Comparison of ENCODE assay signal across 12 mouse cellular contexts in the genomic region with DNA sequence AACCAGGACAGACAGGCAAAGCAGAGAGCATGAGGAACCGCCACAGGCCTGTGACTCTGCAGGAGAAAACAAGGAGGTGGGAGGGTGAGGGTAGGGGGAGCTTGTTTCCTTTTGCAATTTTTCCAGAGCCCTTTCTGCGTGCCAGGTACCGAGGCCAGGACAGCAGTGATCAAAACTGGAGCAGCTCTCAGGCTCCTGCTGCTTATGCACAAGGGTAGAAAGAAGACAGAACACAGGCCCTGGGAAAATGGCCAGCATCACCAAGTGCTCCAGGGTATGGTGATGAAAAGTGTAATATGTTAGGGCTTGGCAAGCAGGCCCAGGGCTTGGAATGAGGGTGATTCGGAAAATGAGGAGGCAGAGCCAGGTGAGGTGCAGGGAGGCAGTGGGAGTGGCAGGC.
A peak's percentile ranks its signal among the peaks of the same experiment; 100 is the strongest.
DNase-seq lines count a peak whose midpoint lies in the region; ATAC-seq and TF ChIP-seq lines count a peak whose summit lies in the region.
"Had no signal": no experiment of that assay in that cellular context is flagged by ENCODE, and none has a peak within 500 bp of the region (broad histone marks: within the 10 kb centered on the region; RNA-seq: fewer than 3 reads in every experiment).

No protein-coding gene starts in this region.

- WGBS in forebrain, embryonic 14.5 days, result 32% methylated on average over 4 of the region's 4 CpGs
- WGBS in forebrain, embryonic 11.5 days, result 60% methylated on average over 4 of the region's 4 CpGs
- 21% methylated on average over 4 of the region's 4 CpGs for WGBS in heart, postnatal 0 days

- no peak overlapping the region for H3K9ac ChIP-seq in forebrain, embryonic 14.5 days (ENCODE audit: low read length)
- H3K9ac ChIP-seq in forebrain, embryonic 11.5 days (ENCODE audit: low read length), result no peak overlapping the region
- no peak overlapping the region for H3K9ac ChIP-seq in heart, postnatal 0 days (replicated peaks; ENCODE audit: low read depth, low read length)
- H3K9ac ChIP-seq: limb, embryonic 12.5 days; midbrain, embryonic 13.5 days had no signal

- DNase-seq in forebrain, embryonic 14.5 days (ENCODE audit: low spot score), result peak; percentile 58
- DNase-seq in forebrain, embryonic 11.5 days (ENCODE audit: low spot score), result no peak
- DNase-seq in kidney, adult 18-20 months, result peak; percentile 4
- no peak for DNase-seq in kidney, postnatal 4 days
- DNase-seq in brain, adult 2 months (ENCODE audit: low read depth, low spot score), result peak; percentile 51
- DNase-seq in heart, postnatal 0 days (ENCODE audit: low spot score), result no peak
- no peak for DNase-seq in c-Kit-positive CD71-positive TER-119-positive erythroid progenitor cells, embryonic 14.5 days (ENCODE audit: low spot score)
- DNase-seq in testis, postnatal 14 days (ENCODE audit: low spot score), result no peak
- DNase-seq: gastrocnemius, adult 2 months; right cerebral cortex, adult 18-20 months had no signal

- H3K4me1 ChIP-seq in forebrain, embryonic 14.5 days (ENCODE audit: control insufficient read depth, insufficient read depth, low read length), result no peaks in the 10 kb centered on the region
- no peaks in the 10 kb centered on the region for H3K4me1 ChIP-seq in forebrain, embryonic 11.5 days (replicated peaks; ENCODE audit: control insufficient read depth, insufficient read depth, low read length)
- peaks cover 4% of the 10 kb centered on the region; the same call in 1 of the 2 replicates for H3K4me1 ChIP-seq in heart, postnatal 0 days (ENCODE audit: control insufficient read depth, insufficient read depth)
- H3K4me1 ChIP-seq: midbrain, embryonic 13.5 days had no signal

- no peak overlapping the region for H3K4me2 ChIP-seq in forebrain, embryonic 14.5 days (ENCODE audit: low read length)
- H3K4me2 ChIP-seq in forebrain, embryonic 11.5 days (ENCODE audit: low read depth, low read length, severe bottlenecking), result no peak overlapping the region
- no peak overlapping the region for H3K4me2 ChIP-seq in heart, postnatal 0 days (ENCODE audit: low read depth, low read length)
- H3K4me2 ChIP-seq: limb, embryonic 12.5 days; midbrain, embryonic 13.5 days had no signal

- no peak overlapping the region for H3K4me3 ChIP-seq in forebrain, embryonic 14.5 days (ENCODE audit: low read depth, low read length)
- no peak overlapping the region for H3K4me3 ChIP-seq in forebrain, embryonic 11.5 days (ENCODE audit: low read depth, low read length)
- H3K4me3 ChIP-seq in heart, postnatal 0 days (ENCODE audit: low read depth, low read length), result no peak overlapping the region
- H3K4me3 ChIP-seq: gastrocnemius, adult 2 months; limb, embryonic 12.5 days; midbrain, embryonic 13.5 days had no signal

- no peak for TF ChIP-seq CTCF in heart, postnatal 0 days (IDR thresholded peaks at IDR 0.05; ENCODE audit: low read depth)

- no peak for TF ChIP-seq EP300 in heart, postnatal 0 days (IDR thresholded peaks at IDR 0.05; ENCODE audit: low read depth)

- H3K9me3 ChIP-seq in forebrain, embryonic 14.5 days (replicated peaks; ENCODE audit: control insufficient read depth, low read length), result no peaks in the 10 kb centered on the region
- no peaks in the 10 kb centered on the region for H3K9me3 ChIP-seq in forebrain, embryonic 11.5 days (ENCODE audit: control insufficient read depth, low read length)
- no peaks in the 10 kb centered on the region for H3K9me3 ChIP-seq in heart, postnatal 0 days (replicated peaks; ENCODE audit: control insufficient read depth, low read length)
- H3K9me3 ChIP-seq: midbrain, embryonic 13.5 days had no signal

- ATAC-seq in forebrain, embryonic 14.5 days, result no peak; the same call in 1 of the 2 replicates
- ATAC-seq in forebrain, embryonic 11.5 days (replicated peaks; ENCODE audit: low FRiP score), result no peak
- peak; percentile 47; the same call in 1 of the 2 replicates for ATAC-seq in heart, postnatal 0 days (ENCODE audit: insufficient read depth, low read depth)
- ATAC-seq: midbrain, embryonic 13.5 days had no signal

- no peaks in the 10 kb centered on the region for H3K36me3 ChIP-seq in forebrain, embryonic 14.5 days (ENCODE audit: control insufficient read depth, insufficient read depth, low read length)
- H3K36me3 ChIP-seq in forebrain, embryonic 11.5 days (ENCODE audit: control insufficient read depth, insufficient read depth, low read length), result no peaks in the 10 kb centered on the region
- no peaks in the 10 kb centered on the region for H3K36me3 ChIP-seq in heart, postnatal 0 days (replicated peaks; ENCODE audit: control insufficient read depth, insufficient read depth, low read length)
- H3K36me3 ChIP-seq: limb, embryonic 12.5 days; midbrain, embryonic 13.5 days had no signal

- H3K27ac ChIP-seq in forebrain, embryonic 14.5 days (ENCODE audit: low read depth, low read length), result no peak overlapping the region
- no peak overlapping the region for H3K27ac ChIP-seq in forebrain, embryonic 11.5 days (ENCODE audit: low read depth, low read length)
- no peak overlapping the region for H3K27ac ChIP-seq in heart, postnatal 0 days (ENCODE audit: low read depth)
- H3K27ac ChIP-seq: gastrocnemius, adult 2 months; limb, embryonic 12.5 days; midbrain, embryonic 13.5 days had no signal

- H3K27me3 ChIP-seq in forebrain, embryonic 14.5 days (replicated peaks; ENCODE audit: control insufficient read depth, insufficient read depth, low read length), result no peaks in the 10 kb centered on the region
- H3K27me3 ChIP-seq in forebrain, embryonic 11.5 days (ENCODE audit: control insufficient read depth, insufficient read depth, low read length), result no peaks in the 10 kb centered on the region
- H3K27me3 ChIP-seq in heart, postnatal 0 days (ENCODE audit: control insufficient read depth, insufficient read depth, low read length), result no peaks in the 10 kb centered on the region; the same call in 1 of the 2 replicates
- H3K27me3 ChIP-seq: limb, embryonic 12.5 days had no signal

Comparison
In these comparisons a context has a peak if more than half of its experiments do, and no peak if none do; other contexts are left out.
1. DNase-seq: peak in forebrain, embryonic 14.5 days (single experiment), kidney, adult 18-20 months (single experiment) and brain, adult 2 months (single experiment); none in forebrain, embryonic 11.5 days (single experiment), kidney, postnatal 4 days (0 of 2), heart, postnatal 0 days (single experiment), c-Kit-positive CD71-positive TER-119-positive erythroid progenitor cells, embryonic 14.5 days (single experiment) and testis, postnatal 14 days (single experiment).